Mouse (Mus musculus) heart, embryonic 14.5 days (tissue): ENCODE measurements around the gene Cfdp1. TPM values are rescaled to one million over a fixed set of nuclear protein-coding genes. Genes with fewer than 3 reads are reported as not detected.
A peak's percentile ranks its signal among the peaks of the same experiment; 100 is the strongest.
"Not testable (repeated sequence)": the region's sequence is repeated elsewhere in the genome, so short reads cannot be mapped to it uniquely, and the experiment has no call there.

Experiments
- ATAC-seq: fragments of 200-750 bp; cut with Nextera tagmentation; 2 replicates; pipeline ENCODE4 v1.8.0; 2017; ENCODE audit warnings: low read depth, moderate TSS enrichment; ENCODE audit not compliant: insufficient number of reproducible peaks, insufficient read depth, low FRiP score
- H3K27ac ChIP-seq, 2 experiments: fragments of 200-500 bp in 1 of 2; fragments of 300-500 bp in 1 of 2; sonication (generic) in 1 of 2; replicated peaks in 1 of 2; 2 replicates each; pipeline ENCODE4 v1.5.1; 2012 to 2014; ENCODE audit warnings: low read depth in 2 of 2, low read length in 2 of 2, control low read depth in 1 of 2, mild to moderate bottlenecking in 1 of 2, mixed read lengths in 1 of 2; ENCODE audit not compliant: control insufficient read depth in 1 of 2, insufficient read depth in 1 of 2
- H3K27me3 ChIP-seq: fragments of 300-500 bp; sonication (generic); 2 replicates; pipeline ENCODE4 v1.6.1; 2014; ENCODE audit warnings: mild to moderate bottlenecking, low read length, control low read depth; ENCODE audit not compliant: control insufficient read depth, insufficient read depth
- H3K36me3 ChIP-seq: fragments of 300-500 bp; sonication (generic); 2 replicates; pipeline ENCODE4 v1.6.1; 2014; ENCODE audit warnings: mild to moderate bottlenecking, control low read depth, low read length, mixed read lengths; ENCODE audit not compliant: control insufficient read depth, insufficient read depth
- H3K4me1 ChIP-seq, 2 experiments: fragments of 200-500 bp in 1 of 2; fragments of 300-500 bp in 1 of 2; sonication (generic) in 1 of 2; 2 replicates each; pipeline ENCODE4 v1.6.1; 2012 to 2014; ENCODE audit warnings: low read length in 2 of 2, control low read depth in 1 of 2, mixed read lengths in 1 of 2; ENCODE audit not compliant: control insufficient read depth in 2 of 2, insufficient read depth in 2 of 2
- H3K4me2 ChIP-seq: fragments of 300-500 bp; sonication (generic); 2 replicates; pipeline ENCODE4 v1.6.1; 2014; ENCODE audit warnings: mild to moderate bottlenecking, low read length
- H3K4me3 ChIP-seq, 2 experiments: fragments of 200-500 bp in 1 of 2; fragments of 300-500 bp in 1 of 2; sonication (generic) in 1 of 2; 2 replicates each; pipeline ENCODE4 v1.5.1; 2012 to 2014; ENCODE audit warnings: low read length in 2 of 2, mild to moderate bottlenecking in 2 of 2, control low read depth in 1 of 2, low read depth in 1 of 2, moderate library complexity in 1 of 2; ENCODE audit not compliant: control insufficient read depth in 1 of 2, insufficient read depth in 1 of 2
- H3K9ac ChIP-seq: fragments of 300-500 bp; sonication (generic); 2 replicates; pipeline ENCODE4 v1.6.1; 2014; ENCODE audit warnings: mild to moderate bottlenecking, low read length
- H3K9me3 ChIP-seq: fragments of 300-500 bp; sonication (generic); 2 replicates; pipeline ENCODE4 v1.6.1; 2016; ENCODE audit warnings: low read length, control low read depth; ENCODE audit not compliant: control insufficient read depth
- WGBS: fragments of 180-500 bp; shearing (Covaris S2); extraction: QIAGEN DNeasy Blood & Tissue Kit; methylation state at CpG from one replicate; pipeline ENCODE4 v1.1.7; 2014; 5-methylcytosine and 5-hydroxymethylcytosine counted together
- polyA plus RNA-seq: library from polyadenylated mRNA; unstranded; fragments of >200 nt; fragmentation: Nextera tagmentation; extraction: Ambion mirVana; gene quantifications from 2 replicates; pipeline ENCODE4 v1.2.1, GENCODE M21; 2014

The Cfdp1 gene
- polyA plus RNA-seq, 1 experiment from 2014 or later = 110 TPM

DNA sequence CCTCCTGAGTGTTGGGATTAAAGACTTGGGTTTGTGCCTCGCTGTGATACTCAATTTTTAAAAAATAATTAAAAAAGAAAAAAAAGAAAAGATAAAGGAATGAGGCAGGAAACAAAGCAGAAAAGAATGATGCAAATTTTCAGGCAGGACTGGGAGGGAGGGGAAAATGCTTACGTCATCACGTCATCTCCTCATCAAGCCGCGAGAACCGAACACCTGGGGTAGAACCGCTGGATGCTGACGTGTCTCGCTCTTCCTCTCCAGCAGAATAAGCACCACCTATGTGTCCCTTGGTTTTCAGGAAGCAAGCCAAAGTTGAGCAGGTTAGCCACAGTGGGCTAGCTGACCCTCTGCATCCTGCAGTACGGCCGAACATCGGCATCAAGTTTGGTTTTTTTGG is 1.9 kb upstream of the Cfdp1 start:
- H3K9ac ChIP-seq = no peak overlapping the region

GRCm38 (mm10) chr8:111853219-111853618 is 872 bp downstream of the Cfdp1 start:
- WGBS = 48% methylated on average over 12 of the region's 12 CpGs
- ATAC-seq, H3K36me3 ChIP-seq, H3K27me3 ChIP-seq, H3K9me3 ChIP-seq, H3K27ac ChIP-seq: not testable (repeated sequence)
- peaks cover 0 to 11% of the 10 kb centered on the region in 2 experiments; a peak in 2 of 4 replicates for H3K4me1 ChIP-seq
- peak overlapping the region; percentile 93 for H3K4me2 ChIP-seq
- peak overlapping the region; percentile 75 to 96 for H3K4me3 ChIP-seq
- H3K9ac ChIP-seq = peak overlapping the region; percentile 93

More for the DNA sequence above, 1.9 kb upstream of the Cfdp1 start:
- Histone ChIP-seq H3K36me3 (peaks cover under 1% of the 10 kb centered on the region; the same call in 1 of the 2 replicates), H3K27me3 (no peaks in the 10 kb centered on the region), H3K4me1 (peaks cover 0 to 8% of the 10 kb centered on the region in 2 experiments; a peak in 2 of 4 replicates), H3K9me3 (no peaks in the 10 kb centered on the region), H3K4me2 (no peak overlapping the region), H3K4me3 (no peak overlapping the region), H3K27ac (no peak overlapping the region)
- no peak for ATAC-seq
- WGBS = 84% methylated on average over 12 of the region's 12 CpGs

GRCm38 (mm10) chr8:111846746-111847145 is 7.3 kb downstream of the Cfdp1 start:
- WGBS = 92% methylated on average over 6 of the region's 6 CpGs
- H3K27ac ChIP-seq = no peak overlapping the region
- H3K4me3 ChIP-seq = no peak overlapping the region
- 0 out of 4 replicates have a peak, but pooled peaks cover 0 to 5% of the 10 kb centered on the region in 2 experiments for H3K4me1 ChIP-seq
- H3K36me3 ChIP-seq = peaks cover 37% of the 10 kb centered on the region
- H3K4me2 ChIP-seq = no peak overlapping the region
- no peaks in the 10 kb centered on the region for H3K9me3 ChIP-seq
- no peak for ATAC-seq
- H3K9ac ChIP-seq = no peak overlapping the region
- H3K27me3 ChIP-seq = no peaks in the 10 kb centered on the region

GRCm38 (mm10) chr8:111835540-111835939 is 18.6 kb downstream of the Cfdp1 start:
- Histone ChIP-seq H3K9ac (no peak overlapping the region), H3K9me3 (no peaks in the 10 kb centered on the region), H3K27me3 (no peaks in the 10 kb centered on the region), H3K4me1 (peaks cover 2 to 10% of the 10 kb centered on the region in 2 experiments; a peak in 2 of 4 replicates), H3K36me3 (peaks cover 57% of the 10 kb centered on the region), H3K4me2 (no peak overlapping the region), H3K27ac (no peak overlapping the region), H3K4me3 (no peak overlapping the region)
- no peak for ATAC-seq
- WGBS = 63% methylated on average over 1 of the region's 1 CpGs

DNA sequence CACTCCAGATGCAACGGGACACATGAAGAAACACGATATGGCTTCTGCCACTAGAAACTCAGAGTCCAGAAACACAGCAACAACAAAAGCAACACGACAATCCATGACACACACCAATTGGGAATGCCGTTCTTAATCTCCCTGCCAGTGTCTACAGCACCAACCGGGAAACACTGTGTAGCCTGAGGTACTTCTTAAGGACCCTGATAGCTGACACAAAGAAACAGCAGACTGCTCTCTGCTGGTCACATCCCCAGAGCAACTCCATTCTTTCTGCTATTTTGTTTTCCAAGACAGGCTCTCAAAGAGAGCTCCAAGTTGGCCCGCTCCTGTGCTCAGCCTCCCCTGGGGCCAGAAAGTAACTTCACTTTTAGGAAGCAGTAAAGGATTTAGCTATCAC is 20.1 kb downstream of the Cfdp1 start:
- 47% methylated on average over 6 of the region's 6 CpGs for WGBS
- peak; percentile 54; the same call in 1 of the 2 replicates for ATAC-seq
- Histone ChIP-seq H3K4me1 (peaks cover 2 to 16% of the 10 kb centered on the region in 2 experiments; a peak in 3 of 4 replicates), H3K9me3 (no peaks in the 10 kb centered on the region), H3K4me3 (no peak overlapping the region), H3K27ac (peak overlapping the region; percentile 14 to 47; a peak in 1 of 4 replicates), H3K9ac (no peak overlapping the region), H3K4me2 (no peak overlapping the region), H3K36me3 (peaks cover 59% of the 10 kb centered on the region), H3K27me3 (no peaks in the 10 kb centered on the region)

DNA sequence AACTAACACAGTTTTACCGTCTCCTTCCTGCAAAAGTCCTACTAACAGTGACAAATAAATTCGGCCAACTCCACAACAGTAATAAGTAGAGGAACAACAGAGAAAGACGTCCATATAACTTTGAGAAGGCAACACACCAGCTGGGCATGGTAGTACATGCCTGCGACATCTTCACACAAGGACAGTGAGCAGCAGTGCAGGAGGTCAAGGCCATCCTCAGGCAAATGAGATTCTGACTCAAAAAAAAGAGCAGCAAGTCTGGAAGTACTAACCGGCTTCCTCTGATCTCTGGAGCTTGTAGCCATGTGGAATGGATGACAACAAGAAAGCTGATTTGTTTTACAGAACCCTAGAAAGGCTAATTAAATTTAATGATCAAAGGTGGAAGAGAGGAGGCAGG is 21.1 kb downstream of the Cfdp1 start:
- Histone ChIP-seq H3K9ac (no peak overlapping the region), H3K27me3 (no peaks in the 10 kb centered on the region), H3K4me2 (no peak overlapping the region), H3K9me3 (no peaks in the 10 kb centered on the region), H3K4me3 (no peak overlapping the region), H3K36me3 (peaks cover 60% of the 10 kb centered on the region), H3K27ac (no peak overlapping the region), H3K4me1 (peaks cover 2 to 21% of the 10 kb centered on the region in 2 experiments; a peak in 3 of 4 replicates)
- no peak for ATAC-seq
- WGBS = 85% methylated on average over 5 of the region's 5 CpGs

GRCm38 (mm10) chr8:111831996-111832395 is 22.1 kb downstream of the Cfdp1 start:
- Histone ChIP-seq H3K4me1 (peaks cover 2 to 21% of the 10 kb centered on the region in 2 experiments; a peak in 3 of 4 replicates), H3K27me3 (no peaks in the 10 kb centered on the region), H3K36me3 (peaks cover 58% of the 10 kb centered on the region), H3K4me3 (no peak overlapping the region), H3K27ac (no peak overlapping the region), H3K9ac (no peak overlapping the region), H3K9me3 (no peaks in the 10 kb centered on the region), H3K4me2 (no peak overlapping the region)
- no peak for ATAC-seq
- 73% methylated on average over 4 of the region's 4 CpGs for WGBS

DNA sequence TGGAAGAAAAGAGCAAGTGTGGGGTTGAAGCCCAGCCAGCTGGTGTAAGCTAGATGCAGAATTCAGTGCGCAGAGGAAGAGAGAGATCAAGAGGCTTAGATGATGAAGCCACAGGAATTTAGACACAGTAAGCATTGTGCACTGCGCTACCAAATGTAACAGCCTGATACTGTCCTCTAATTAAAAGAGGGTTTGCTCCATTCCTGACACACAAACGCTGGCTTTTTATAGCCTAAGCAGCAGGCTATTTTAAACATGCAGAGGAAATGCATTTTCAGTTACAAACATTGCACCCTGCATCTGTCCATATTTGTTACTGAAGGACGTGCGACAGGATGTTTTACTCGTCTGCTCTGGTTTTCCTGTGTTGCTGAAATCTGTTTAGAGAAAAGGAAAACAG is 25.5 kb downstream of the Cfdp1 start:
- Histone ChIP-seq H3K9me3 (no peaks in the 10 kb centered on the region), H3K9ac (peak overlapping the region; percentile 2; the same call in 1 of the 2 replicates), H3K27me3 (no peaks in the 10 kb centered on the region), H3K36me3 (peaks cover 73% of the 10 kb centered on the region), H3K4me1 (peaks cover 2 to 13% of the 10 kb centered on the region in 2 experiments; a peak in 3 of 4 replicates), H3K4me2 (no peak overlapping the region; the same call in 1 of the 2 replicates), H3K27ac (peak overlapping the region; percentile 12 to 54; a peak in 3 of 4 replicates), H3K4me3 (no peak overlapping the region)
- 63% methylated on average over 6 of the region's 6 CpGs for WGBS
- no peak for ATAC-seq
